Mouse (Mus musculus) bone marrow, adult 2 months (tissue): ENCODE results near the gene Olfr1299. TPM values are rescaled to one million over a fixed set of nuclear protein-coding genes. Genes with fewer than 3 reads are reported as not detected.

Source experiments
- H3K27ac ChIP-seq: fragments of 200-500 bp; 2 replicates; pipeline ENCODE4 v1.5.1; 2012; ENCODE audit warnings: low read depth, mild to moderate bottlenecking, control low read depth, inconsistent platforms, low read length; ENCODE audit not compliant: control insufficient read depth, poor library complexity, insufficient read depth
- H3K4me1 ChIP-seq: fragments of 200-500 bp; 2 replicates; pipeline ENCODE4 v1.6.1; 2011; ENCODE audit warnings: low read length; ENCODE audit not compliant: control insufficient read depth, insufficient read depth
- H3K4me3 ChIP-seq: fragments of 200-500 bp; replicated peaks from 2 replicates; pipeline ENCODE3; 2011; ENCODE audit warnings: mild to moderate bottlenecking, low read depth, low read length, control low read depth; ENCODE audit not compliant: control insufficient read depth
- CTCF ChIP-seq: fragments of 200-500 bp; IDR thresholded peaks from 2 replicates; pipeline ENCODE4 v1.5.1; 2011; ENCODE audit warnings: low read length, control low read depth; ENCODE audit not compliant: control insufficient read depth, insufficient read depth
- POLR2A ChIP-seq: fragments of 200-500 bp; IDR thresholded peaks from 2 replicates; pipeline ENCODE4 v1.6.1; 2011; ENCODE audit warnings: low read depth, mild to moderate bottlenecking, control low read depth, low read length, borderline replicate concordance; ENCODE audit not compliant: control insufficient read depth
- WGBS: fragments of 180-500 bp; shearing (Covaris S2); methylation state at CpG from one replicate; pipeline ENCODE4 v1.1.7; 2018; 5-methylcytosine and 5-hydroxymethylcytosine counted together
- polyA plus RNA-seq: library from polyadenylated mRNA; stranded (reverse); fragments of >200 nt; gene quantifications from 2 replicates; pipeline ENCODE4 v1.2.4, GENCODE M21; 2011; ENCODE audit warnings: low replicate concordance; ENCODE audit not compliant: missing spikeins, insufficient read depth, insufficient read length

The Olfr1299 gene
- polyA plus RNA-seq = not detected in 2 replicates

DNA sequence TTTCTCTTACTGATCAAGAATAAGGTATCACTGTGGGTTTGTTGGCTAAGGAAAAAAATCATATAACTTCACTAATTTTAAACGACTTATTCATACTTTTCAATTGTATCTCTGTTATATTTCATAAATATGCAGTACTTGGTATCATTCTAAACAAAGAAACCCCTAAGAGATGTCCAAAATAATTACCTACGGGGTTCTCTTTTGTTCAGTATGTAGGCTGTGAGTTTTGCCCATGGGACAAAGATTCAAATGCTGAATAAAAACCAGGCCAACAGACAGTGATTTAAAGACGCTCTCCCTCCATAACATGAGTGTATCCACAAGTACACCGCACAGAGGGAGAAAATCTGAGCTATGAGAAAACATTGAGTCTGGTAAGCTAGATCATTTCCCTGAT is at the start of gene Olfr1299:
Gene Olfr1299, plus strand, starts transcription at position 301 of the 400 bp plus-strand sequence.
- no peaks in the 10 kb centered on the region for H3K4me1 ChIP-seq
- no peak within 1 kb of the TSS for H3K4me3 ChIP-seq
- no peak within 1 kb of the TSS for H3K27ac ChIP-seq
- TF ChIP-seq CTCF (no peak), POLR2A (no peak)
- 71% methylated on average over 4 of the region's 4 CpGs for WGBS

DNA sequence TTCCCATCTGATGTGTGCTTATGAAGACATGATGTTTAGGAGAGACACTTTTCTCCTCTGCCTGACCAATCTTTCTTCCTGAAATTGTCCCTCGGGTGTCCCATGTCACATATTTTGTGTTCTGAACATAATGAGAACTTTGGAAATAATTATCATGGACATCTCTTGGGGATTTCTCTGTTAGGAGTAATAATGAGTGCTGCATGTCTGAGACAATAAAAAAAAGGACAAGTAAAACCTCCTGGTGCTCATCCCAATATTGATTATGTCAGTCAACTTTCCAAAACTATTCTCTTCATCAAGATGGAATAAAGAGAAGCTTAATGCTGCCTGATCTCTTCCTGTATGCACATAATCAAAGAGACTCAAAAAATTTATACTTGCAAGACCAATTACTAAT is 34.8 kb upstream of the Olfr1299 start, which contains the start of gene Olfr1297:
Gene Olfr1297, minus strand, starts transcription at position 101 of the 400 bp plus-strand sequence.
- no peak within 1 kb of the TSS for H3K27ac ChIP-seq
- TF ChIP-seq CTCF = no peak
- no peak for TF ChIP-seq POLR2A
- H3K4me1 ChIP-seq = no peaks in the 10 kb centered on the region
- WGBS = 75% methylated on average over 1 of the region's 1 CpGs
- no peak within 1 kb of the TSS for H3K4me3 ChIP-seq

DNA sequence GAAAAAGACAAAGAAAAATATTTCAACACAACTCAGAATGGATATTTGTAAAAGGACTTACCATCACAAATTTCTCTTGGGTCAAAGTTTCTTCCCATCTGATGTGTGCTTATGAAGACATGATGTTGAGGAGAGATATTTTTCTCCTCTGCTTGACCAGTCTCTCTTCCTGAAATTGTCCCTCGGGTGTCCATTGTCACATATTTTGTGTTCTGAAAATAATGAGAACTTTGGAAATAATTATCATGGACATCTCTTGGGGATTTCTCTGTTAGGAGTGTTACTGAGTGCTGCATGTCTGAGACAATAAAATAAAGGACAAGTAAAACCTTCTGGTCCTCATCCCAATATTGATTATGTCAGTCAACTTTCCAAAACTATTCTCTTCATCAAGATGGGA is 12.1 kb upstream of the Olfr1299 start, which contains the start of gene Olfr1298:
Gene Olfr1298, minus strand, starts transcription at position 101 of the 400 bp plus-strand sequence.
- WGBS = 64% methylated on average over 1 of the region's 1 CpGs
- Histone ChIP-seq H3K27ac (no peak within 1 kb of the TSS), H3K4me3 (no peak within 1 kb of the TSS), H3K4me1 (no peaks in the 10 kb centered on the region)
- no peak for TF ChIP-seq POLR2A
- no peak for TF ChIP-seq CTCF

Other genes starting within 250 kb of the Olfr1299 start
- not detected in 2 replicates for gene Olfr1286, start 238.3 kb upstream of the Olfr1299 start, polyA plus RNA-seq
- not detected in 2 replicates for gene Olfr1287, start 212.3 kb upstream of the Olfr1299 start, polyA plus RNA-seq
- gene Olfr1288, start 187.3 kb upstream of the Olfr1299 start, polyA plus RNA-seq = not detected in 2 replicates
- gene Olfr1289, start 180.6 kb upstream of the Olfr1299 start, polyA plus RNA-seq = not detected in 2 replicates
- not detected in 2 replicates for gene Olfr1290, start 167.6 kb upstream of the Olfr1299 start, polyA plus RNA-seq
- gene Olfr1291-ps1, start 164.2 kb upstream of the Olfr1299 start, polyA plus RNA-seq = not detected in 2 replicates
- gene Olfr1293-ps, start 136.2 kb upstream of the Olfr1299 start, polyA plus RNA-seq = 1.2 TPM in 1 of 2 replicates, not detected in the other
- not detected in 2 replicates for gene Olfr1294, start 121.1 kb upstream of the Olfr1299 start, polyA plus RNA-seq
- gene Olfr1295, start 91.7 kb upstream of the Olfr1299 start, polyA plus RNA-seq = not detected in 2 replicates
- not detected in 2 replicates for gene Olfr1297, start 34.9 kb upstream of the Olfr1299 start, polyA plus RNA-seq
- not detected in 2 replicates for gene Olfr1298, start 12.2 kb upstream of the Olfr1299 start, polyA plus RNA-seq
- gene Olfr1301, start 89.6 kb downstream of the Olfr1299 start, polyA plus RNA-seq = not detected in 2 replicates
- gene Olfr1302, start 116.0 kb downstream of the Olfr1299 start, polyA plus RNA-seq = not detected in 2 replicates
- 0.32 TPM in 1 of 2 replicates, not detected in the other for gene Olfr1303, start 158.9 kb downstream of the Olfr1299 start, polyA plus RNA-seq
- gene Olfr1305, start 215.7 kb downstream of the Olfr1299 start, polyA plus RNA-seq = not detected in 2 replicates